Mouse (Mus musculus) limb, embryonic 10.5 days (tissue): ENCODE measurements around the gene Vmn1r160. TPM values are rescaled to one million over a fixed set of nuclear protein-coding genes. Genes with fewer than 3 reads are reported as not detected.
"Not testable (repeated sequence)": the region's sequence is repeated elsewhere in the genome, so short reads cannot be mapped to it uniquely, and the experiment has no call there.

Experiments used
- DNase-seq: peaks from one replicate; pipeline ENCODE4 v3.0.0-alpha.2; 2017; ENCODE audit warnings: low spot score
- H3K27ac ChIP-seq: fragments of 300-500 bp; sonication (generic); 2 replicates; pipeline ENCODE4 v1.5.1; 2016; ENCODE audit warnings: mild to moderate bottlenecking
- H3K27me3 ChIP-seq: fragments of 300-500 bp; sonication (generic); 2 replicates; pipeline ENCODE4 v1.6.1; 2016; ENCODE audit warnings: low read depth, mild to moderate bottlenecking; ENCODE audit not compliant: poor library complexity, severe bottlenecking
- H3K36me3 ChIP-seq: fragments of 300-500 bp; sonication (generic); 2 replicates; pipeline ENCODE4 v1.6.1; 2016; ENCODE audit warnings: mild to moderate bottlenecking, moderate library complexity
- H3K4me1 ChIP-seq: fragments of 300-500 bp; sonication (generic); 2 replicates; pipeline ENCODE4 v1.6.1; 2016
- H3K4me3 ChIP-seq: fragments of 300-500 bp; sonication (generic); 2 replicates; pipeline ENCODE4 v1.5.1; 2016; ENCODE audit warnings: mild to moderate bottlenecking, moderate library complexity
- H3K9me3 ChIP-seq: fragments of 300-500 bp; sonication (generic); replicated peaks from 2 replicates; pipeline ENCODE4 v1.6.1; 2016; ENCODE audit warnings: mild to moderate bottlenecking
- WGBS: fragments of 180-500 bp; shearing (Covaris S2); methylation state at CpG from one replicate; pipeline ENCODE4 v1.1.7; 2016; 5-methylcytosine and 5-hydroxymethylcytosine counted together
- polyA plus RNA-seq: library from polyadenylated mRNA; unstranded; fragments of >200 nt; fragmentation: Nextera tagmentation; extraction: Ambion mirVana; gene quantifications from 2 replicates; pipeline ENCODE4 v1.2.1, GENCODE M21; 2016

Vmn1r160 gene
- not detected in 2 replicates for polyA plus RNA-seq

- not testable (repeated sequence) for DNase-seq, H3K36me3 ChIP-seq, H3K9me3 ChIP-seq, H3K4me3 ChIP-seq, H3K27me3 ChIP-seq, H3K27ac ChIP-seq, H3K4me1 ChIP-seq
- WGBS, result 78% methylated on average over 1 of the region's 3 CpGs
Measured at GRCm38 (mm10) chr7:22870924-22871323, at the start of gene Vmn1r160. Gene Vmn1r160 (plus strand): TSS chr7:22871224.

- H3K36me3 ChIP-seq, H3K27ac ChIP-seq, H3K4me3 ChIP-seq, H3K4me1 ChIP-seq, H3K9me3 ChIP-seq, H3K27me3 ChIP-seq, DNase-seq: not testable (repeated sequence)
- WGBS, result 75% methylated on average over 3 of the region's 3 CpGs
Measured at GRCm38 (mm10) chr7:22843505-22843904, 27.5 kb upstream of the Vmn1r160 start, which contains the start of gene Vmn1r159. Gene Vmn1r159 (minus strand): TSS chr7:22843605.

Other genes with a start within 250 kb of the Vmn1r160 start
- gene Vmn1r155, start 213.2 kb upstream of the Vmn1r160 start, polyA plus RNA-seq, result not detected in 2 replicates
- not detected in 2 replicates for gene Gm8693, start 178.9 kb upstream of the Vmn1r160 start, polyA plus RNA-seq
- gene Gm4567, start 151.5 kb upstream of the Vmn1r160 start, polyA plus RNA-seq, result not detected in 2 replicates
- gene Vmn1r157, start 109.5 kb upstream of the Vmn1r160 start, polyA plus RNA-seq, result not detected in 2 replicates
- not detected in 2 replicates for gene Vmn1r158, start 80.4 kb upstream of the Vmn1r160 start, polyA plus RNA-seq
- not detected in 2 replicates for gene Vmn1r159, start 27.6 kb upstream of the Vmn1r160 start, polyA plus RNA-seq
- not detected in 2 replicates for gene Gm4214, start 113.4 kb downstream of the Vmn1r160 start, polyA plus RNA-seq
- gene Gm4216, start 148.7 kb downstream of the Vmn1r160 start, polyA plus RNA-seq, result not detected in 2 replicates
- gene Vmn1r163, start 184.3 kb downstream of the Vmn1r160 start, polyA plus RNA-seq, result not detected in 2 replicates
- not detected in 2 replicates for gene Gm8720, start 196.2 kb downstream of the Vmn1r160 start, polyA plus RNA-seq